Mouse (Mus musculus) E14TG2a.4 (cell line): ENCODE results near the gene Ndufb3.

Experiments used
- H3K27me3 ChIP-seq: 2 replicates; pipeline ENCODE4 v1.6.1; 2014; ENCODE audit warnings: low read length, control low read depth; ENCODE audit not compliant: insufficient read depth
- H3K36me3 ChIP-seq: 2 replicates; pipeline ENCODE4 v1.6.1; 2014; ENCODE audit warnings: low read length, control low read depth; ENCODE audit not compliant: insufficient read depth
- H3K4me1 ChIP-seq: replicated peaks from 2 replicates; pipeline ENCODE4 v1.6.1; 2014; ENCODE audit warnings: low read depth, low read length, control low read depth
- H3K4me3 ChIP-seq: replicated peaks from 2 replicates; pipeline ENCODE4 v1.5.1; 2014; ENCODE audit warnings: mild to moderate bottlenecking, low read length
- H3K9me3 ChIP-seq: 2 replicates; pipeline ENCODE4 v1.6.1; 2014; ENCODE audit warnings: low read length, control low read depth
- CTCF ChIP-seq: conservative IDR thresholded peaks from 2 replicates; pipeline ENCODE4 v1.5.1; 2014; ENCODE audit warnings: low read length
- NANOG ChIP-seq: IDR thresholded peaks from 2 replicates; pipeline ENCODE4 v1.6.1; 2014; ENCODE audit warnings: borderline replicate concordance, low read length, mixed read lengths
- POU5F1 ChIP-seq: IDR thresholded peaks from 2 replicates; pipeline ENCODE4 v1.6.1; 2014; ENCODE audit warnings: low read length, borderline replicate concordance

The Ndufb3 gene

DNA sequence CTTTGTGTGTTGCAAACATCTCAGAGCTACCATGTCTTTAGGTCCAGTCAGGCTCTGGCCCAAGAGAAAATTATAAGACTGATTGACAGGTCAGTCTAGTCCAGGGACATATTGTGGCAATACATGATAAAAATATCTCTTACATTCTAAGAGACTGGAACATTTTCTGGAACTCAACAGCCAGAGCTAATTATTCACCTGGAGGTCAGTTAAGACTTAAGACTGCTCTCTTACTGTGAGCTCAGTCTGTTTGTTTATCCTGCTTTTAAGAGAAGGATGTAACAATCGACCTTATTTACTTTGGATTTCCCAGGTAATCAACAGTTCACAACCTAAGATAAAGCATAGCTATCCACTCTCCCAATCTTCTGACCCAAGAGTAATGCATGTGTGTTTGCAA is 24.4 kb downstream of the Ndufb3 start:
- no peaks in the 10 kb centered on the region for H3K36me3 ChIP-seq
- H3K4me3 ChIP-seq, result no peak overlapping the region
- H3K4me1 ChIP-seq, result no peaks in the 10 kb centered on the region
- TF ChIP-seq CTCF, result no peak
- TF ChIP-seq POU5F1, result no peak
- no peak for TF ChIP-seq NANOG
- H3K27me3 ChIP-seq, result no peaks in the 10 kb centered on the region
- peaks cover 14% of the 10 kb centered on the region for H3K9me3 ChIP-seq

DNA sequence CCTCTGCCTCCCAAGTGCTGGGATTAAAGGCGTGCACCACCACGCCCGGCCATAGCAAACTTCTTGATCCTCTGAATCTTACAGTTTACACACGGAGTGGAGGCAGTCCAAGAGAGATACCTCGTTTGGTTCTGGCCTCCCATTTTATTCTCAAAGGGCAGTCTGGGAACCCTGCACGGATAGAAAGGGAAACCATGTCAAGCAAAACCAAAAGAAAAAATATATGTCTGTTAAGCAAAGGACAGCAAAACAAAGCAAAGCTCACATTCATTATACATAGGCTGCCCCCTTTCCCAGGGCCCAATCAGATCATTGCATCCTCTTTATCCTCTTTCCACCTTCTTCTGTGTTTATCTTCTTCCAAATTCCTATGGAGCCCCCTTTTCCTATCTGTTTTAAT is 27.6 kb downstream of the Ndufb3 start:
- H3K4me3 ChIP-seq, result no peak overlapping the region
- TF ChIP-seq NANOG (no peak), POU5F1 (no peak), CTCF (no peak)
- no peaks in the 10 kb centered on the region for H3K9me3 ChIP-seq
- no peaks in the 10 kb centered on the region for H3K27me3 ChIP-seq
- no peaks in the 10 kb centered on the region for H3K4me1 ChIP-seq
- H3K36me3 ChIP-seq, result no peaks in the 10 kb centered on the region

DNA sequence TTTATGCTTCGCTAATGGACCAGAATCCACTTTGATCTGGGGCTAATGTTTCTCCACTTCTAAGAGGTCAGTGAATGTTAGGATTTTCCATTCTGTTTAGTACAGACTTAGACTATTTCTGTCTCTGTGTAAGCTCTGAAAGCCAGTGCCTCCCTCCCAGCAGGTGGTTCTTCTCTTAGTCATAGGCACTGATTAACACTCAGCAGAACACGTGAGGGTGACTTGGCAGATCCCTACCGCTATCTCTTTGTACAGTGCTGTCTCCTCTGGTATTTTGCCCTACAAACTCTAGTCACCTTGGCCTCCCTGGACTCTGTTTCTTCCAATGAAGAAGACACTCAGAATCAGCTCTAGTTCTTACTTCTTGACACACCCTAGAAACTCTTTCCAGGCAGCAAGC is 28.2 kb downstream of the Ndufb3 start:
- Histone ChIP-seq H3K4me1 (no peaks in the 10 kb centered on the region), H3K27me3 (no peaks in the 10 kb centered on the region), H3K9me3 (no peaks in the 10 kb centered on the region), H3K36me3 (no peaks in the 10 kb centered on the region), H3K4me3 (no peak overlapping the region)
- TF ChIP-seq POU5F1, result no peak
- TF ChIP-seq NANOG, result no peak
- no peak for TF ChIP-seq CTCF

DNA sequence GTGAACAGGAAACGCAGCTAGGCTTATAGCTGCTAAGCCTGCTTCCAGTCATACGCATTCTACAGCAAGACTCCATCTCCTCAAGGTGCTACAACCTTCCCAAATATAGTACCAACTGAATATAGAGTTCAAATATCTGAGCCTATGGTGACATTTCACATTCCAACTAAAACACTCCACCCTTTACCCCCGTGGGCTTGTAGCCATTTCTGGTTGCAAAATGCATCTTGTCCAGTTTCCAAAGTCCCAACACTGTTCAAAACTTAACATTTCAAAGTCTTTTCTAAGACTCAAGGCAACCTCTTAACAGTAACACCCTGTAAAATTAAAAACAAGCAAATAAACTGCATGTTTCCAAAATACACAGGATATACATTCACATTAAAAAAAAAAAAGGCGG is 29.0 kb downstream of the Ndufb3 start:
- TF ChIP-seq CTCF, result no peak
- no peak for TF ChIP-seq POU5F1
- no peak for TF ChIP-seq NANOG
- no peaks in the 10 kb centered on the region for H3K27me3 ChIP-seq
- H3K4me3 ChIP-seq, result no peak overlapping the region
- no peaks in the 10 kb centered on the region for H3K36me3 ChIP-seq
- H3K9me3 ChIP-seq, result no peaks in the 10 kb centered on the region
- H3K4me1 ChIP-seq, result no peaks in the 10 kb centered on the region

DNA sequence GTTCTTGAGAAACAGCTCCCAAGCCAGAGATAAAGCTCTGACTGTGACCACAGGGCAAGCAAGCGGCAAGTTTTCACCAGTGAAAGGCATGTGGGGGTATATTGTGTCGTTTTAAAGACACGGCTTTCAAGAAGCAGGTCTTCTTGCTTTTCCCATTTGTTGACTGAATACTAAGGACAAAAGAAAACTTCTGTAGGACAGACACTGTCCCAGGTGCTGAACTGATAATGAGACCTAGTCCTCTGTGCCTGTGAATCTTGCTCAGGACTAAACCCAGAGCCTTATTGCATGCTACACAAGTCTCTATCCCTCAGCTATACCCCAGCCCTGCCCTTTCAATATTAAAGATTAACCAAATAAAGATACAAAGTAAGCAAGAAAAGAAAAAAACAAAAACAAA is 30.0 kb downstream of the Ndufb3 start:
- H3K27me3 ChIP-seq, result no peaks in the 10 kb centered on the region
- H3K4me1 ChIP-seq, result no peaks in the 10 kb centered on the region
- no peak overlapping the region for H3K4me3 ChIP-seq
- no peaks in the 10 kb centered on the region for H3K36me3 ChIP-seq
- TF ChIP-seq CTCF (no peak), POU5F1 (no peak), NANOG (no peak)
- no peaks in the 10 kb centered on the region for H3K9me3 ChIP-seq

DNA sequence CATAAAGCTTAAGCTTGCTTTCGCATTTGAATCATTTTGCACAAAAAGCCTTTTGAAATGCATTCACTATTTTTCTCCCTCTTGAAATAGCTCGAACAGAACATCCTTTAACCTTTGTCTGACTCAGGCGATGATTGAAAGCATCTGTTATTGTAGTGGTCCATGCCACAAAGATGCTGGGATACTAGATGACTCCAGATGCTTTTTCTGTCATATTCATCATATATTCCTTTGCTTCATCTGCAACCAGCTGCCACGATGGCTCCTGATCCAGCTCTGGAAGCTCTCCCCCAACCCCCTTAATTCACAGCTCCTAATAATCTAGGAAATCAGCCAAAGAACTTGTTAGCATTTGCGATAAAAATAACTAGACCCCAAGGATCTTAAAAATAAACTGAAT is 30.9 kb downstream of the Ndufb3 start:
- Histone ChIP-seq H3K36me3 (no peaks in the 10 kb centered on the region), H3K4me3 (no peak overlapping the region), H3K9me3 (no peaks in the 10 kb centered on the region), H3K4me1 (no peaks in the 10 kb centered on the region), H3K27me3 (no peaks in the 10 kb centered on the region)
- TF ChIP-seq POU5F1 (no peak), NANOG (no peak), CTCF (no peak)

DNA sequence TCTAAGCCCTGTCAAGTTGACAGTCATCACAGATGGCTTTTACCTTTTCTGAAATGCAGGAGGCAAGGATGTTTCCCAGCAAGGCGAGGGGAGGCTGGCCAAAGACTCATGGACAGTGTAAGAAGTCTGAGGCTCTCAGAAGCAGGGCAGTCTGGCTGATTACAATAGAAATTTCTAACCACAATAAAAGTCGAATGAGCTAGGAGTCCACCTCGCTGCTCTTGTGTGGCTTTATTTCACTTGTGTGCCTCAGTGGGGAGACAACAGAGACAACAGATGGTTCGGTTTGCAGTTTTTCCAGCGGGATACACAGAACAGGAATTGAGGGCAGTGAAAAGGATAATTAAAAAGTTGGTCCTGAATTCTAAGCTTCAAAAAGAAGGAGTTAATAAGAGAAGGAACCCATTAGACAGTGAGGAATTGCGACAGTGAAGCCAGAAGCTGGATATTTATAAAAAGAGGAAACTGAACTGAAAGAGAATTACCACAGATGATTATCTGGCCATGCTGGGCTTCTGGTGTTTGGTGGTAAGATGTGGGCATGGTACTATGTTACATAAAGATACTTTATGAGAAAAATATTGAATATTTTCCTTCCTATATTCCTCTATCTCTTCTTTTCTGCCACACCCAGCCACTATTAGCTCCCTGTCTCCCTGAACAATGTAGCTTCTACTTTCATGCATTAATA is 31.9 kb downstream of the Ndufb3 start:
- Histone ChIP-seq H3K4me3 (no peak overlapping the region), H3K36me3 (no peaks in the 10 kb centered on the region), H3K9me3 (no peaks in the 10 kb centered on the region), H3K27me3 (no peaks in the 10 kb centered on the region), H3K4me1 (no peaks in the 10 kb centered on the region)
- TF ChIP-seq POU5F1 (no peak), CTCF (no peak), NANOG (no peak)

DNA sequence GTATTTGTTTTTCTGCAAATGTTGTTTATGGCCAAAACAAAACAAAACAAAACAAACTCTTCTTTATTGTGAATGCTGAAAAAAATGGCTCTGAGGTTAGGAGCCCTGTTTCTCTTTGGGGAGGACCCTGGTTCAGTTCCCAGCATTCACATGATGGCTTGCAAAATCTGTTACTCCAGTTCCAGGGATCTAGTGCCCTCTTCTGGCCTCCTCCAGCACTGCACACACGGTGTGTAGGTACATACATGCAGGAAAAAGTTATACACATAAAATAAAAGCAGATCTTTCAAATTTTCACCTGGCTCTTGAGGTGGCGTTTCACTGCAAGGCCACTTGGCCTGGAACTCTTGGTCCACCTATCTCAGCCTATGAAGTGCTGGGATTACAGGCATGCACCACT is 32.6 kb downstream of the Ndufb3 start:
- TF ChIP-seq POU5F1 (no peak), NANOG (no peak), CTCF (peak; percentile 56)
- Histone ChIP-seq H3K4me3 (no peak overlapping the region), H3K9me3 (no peaks in the 10 kb centered on the region), H3K36me3 (no peaks in the 10 kb centered on the region), H3K27me3 (no peaks in the 10 kb centered on the region), H3K4me1 (no peaks in the 10 kb centered on the region)

DNA sequence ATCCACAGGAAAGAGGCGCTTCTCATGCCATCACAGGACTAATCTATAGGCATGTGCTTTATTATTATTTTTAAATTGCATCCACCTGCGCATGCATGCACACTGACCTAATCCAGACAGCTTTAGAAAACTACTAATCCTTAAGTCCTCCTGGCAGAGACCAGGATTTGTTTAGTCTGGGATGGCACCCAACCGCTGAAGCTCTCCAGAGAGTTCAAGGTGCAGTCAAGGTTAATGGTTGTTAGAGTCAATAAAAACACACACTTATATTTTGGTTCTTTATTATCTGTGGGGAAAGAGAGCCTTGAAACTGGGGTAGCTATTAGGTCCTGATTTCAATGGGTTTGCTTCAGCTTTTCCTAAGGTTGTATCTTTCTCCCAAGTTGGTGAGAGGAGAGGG is 35.1 kb downstream of the Ndufb3 start:
- TF ChIP-seq NANOG, result no peak
- no peak for TF ChIP-seq POU5F1

More for the DNA sequence above, 35.1 kb downstream of the Ndufb3 start:
- H3K36me3 ChIP-seq, result no peaks in the 10 kb centered on the region
- no peak overlapping the region for H3K4me3 ChIP-seq
- no peaks in the 10 kb centered on the region for H3K27me3 ChIP-seq
- H3K9me3 ChIP-seq, result no peaks in the 10 kb centered on the region
- H3K4me1 ChIP-seq, result no peaks in the 10 kb centered on the region
